Mouse (Mus musculus) frontal cortex, postnatal 36 days (tissue): ENCODE results near the gene Proser3.
A peak's percentile ranks its signal among the peaks of the same experiment; 100 is the strongest.

Experiments used
- DNase-seq, 2 experiments: peaks; one replicate each; pipeline ENCODE4 v3.0.0; 2022; ENCODE audit warnings: low spot score in 2 of 2

Proser3 gene

DNA sequence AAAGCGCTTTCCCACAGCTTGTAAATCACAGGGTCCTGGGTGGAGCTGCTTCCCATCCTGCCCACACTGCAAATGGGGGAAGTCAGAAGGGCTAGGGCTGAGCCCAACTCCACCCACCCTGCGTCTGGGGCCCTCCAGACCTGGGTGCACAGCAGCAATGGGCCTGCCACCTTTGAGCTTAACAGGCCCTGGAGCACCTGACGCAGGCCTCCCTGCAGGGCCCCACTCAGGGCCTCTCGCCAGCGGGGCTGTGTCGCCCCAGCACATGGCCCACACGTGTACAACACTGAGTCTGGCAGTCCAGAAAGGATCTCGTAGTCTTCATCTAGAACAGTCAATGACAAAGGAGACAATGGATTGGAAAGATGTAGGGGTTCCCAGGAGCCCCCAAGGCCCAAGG, 27.9 kb upstream of the Proser3 start:
- DNase-seq = no peak

DNA sequence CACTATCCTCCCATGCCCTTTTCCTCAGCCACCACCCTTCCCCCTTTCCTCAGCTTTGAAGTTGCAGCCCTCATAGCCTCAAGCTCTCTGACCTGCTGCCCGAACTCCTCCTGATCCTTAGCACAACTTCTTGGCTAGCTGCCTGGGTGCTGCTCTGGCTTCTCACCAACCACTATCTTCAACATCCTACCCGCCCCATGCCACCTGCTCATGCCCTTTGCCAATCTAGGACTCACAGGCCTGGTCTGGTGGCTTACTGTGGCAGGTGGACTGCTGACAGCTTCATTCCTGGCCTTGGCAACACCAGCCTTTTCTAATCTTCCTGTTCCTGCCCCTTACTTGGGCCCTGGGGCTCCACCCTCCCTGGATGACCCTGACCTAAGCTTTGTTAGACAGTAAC, 20.9 kb upstream of the Proser3 start:
- no peak for DNase-seq

DNA sequence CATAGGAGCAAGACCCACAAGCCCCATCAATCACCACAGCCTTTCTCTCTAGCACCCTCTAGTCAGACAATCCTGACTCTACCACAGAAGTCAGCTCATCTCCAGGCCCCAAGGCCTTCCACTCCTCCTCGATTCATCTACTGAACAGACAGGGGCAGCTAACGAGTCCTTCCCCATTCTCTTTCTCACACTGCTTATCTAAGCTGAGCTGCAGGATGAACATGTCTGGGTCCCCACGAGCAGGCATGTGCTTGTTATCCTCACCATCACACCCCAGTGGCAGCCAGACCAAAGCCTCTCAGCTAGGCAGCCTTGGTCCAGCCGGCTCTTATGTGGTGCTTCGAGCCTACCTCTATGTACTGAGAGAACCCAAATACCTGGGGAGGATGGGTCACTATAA, 20.3 kb upstream of the Proser3 start:
- no peak for DNase-seq

DNA sequence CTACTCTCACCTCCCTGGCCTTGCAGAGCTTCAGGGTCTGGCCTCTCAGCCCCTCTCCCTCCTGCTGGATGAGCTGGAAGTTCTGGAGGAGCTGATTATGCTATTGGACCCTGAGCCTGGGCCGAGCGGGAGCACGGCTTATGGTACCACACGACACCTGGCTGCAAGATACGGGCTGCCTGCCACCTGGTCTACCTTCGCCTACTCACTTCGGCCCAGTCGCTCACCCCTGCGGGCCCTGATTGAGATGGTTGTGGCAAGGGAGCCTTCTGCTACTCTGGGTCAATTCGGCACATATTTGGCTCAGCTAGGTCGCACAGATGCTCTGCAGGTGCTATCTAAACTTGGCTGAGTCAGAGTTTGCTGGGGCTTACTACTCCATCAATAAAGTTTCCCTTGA, 15.5 kb upstream of the Proser3 start:
- DNase-seq = no peak

DNA sequence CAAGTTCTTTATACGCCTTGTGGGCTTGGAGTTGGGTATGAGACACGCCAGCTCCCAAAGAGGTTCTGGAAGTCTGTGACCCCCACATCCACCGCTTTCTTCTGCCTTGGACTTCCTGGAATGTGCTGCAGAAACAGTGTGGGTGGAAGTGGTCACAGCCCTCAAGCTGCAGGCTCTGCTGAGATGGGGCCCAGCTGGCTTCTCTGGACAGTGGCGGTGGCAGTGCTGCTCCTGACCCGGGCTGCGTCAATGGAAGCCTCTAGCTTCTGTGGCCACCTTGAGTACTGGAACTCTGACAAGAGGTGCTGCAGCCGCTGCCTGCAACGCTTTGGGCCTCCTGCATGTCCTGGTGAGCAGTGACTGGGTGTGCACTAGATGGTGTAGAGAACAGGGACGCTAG, 13.9 kb upstream of the Proser3 start:
- no peak for DNase-seq

DNA sequence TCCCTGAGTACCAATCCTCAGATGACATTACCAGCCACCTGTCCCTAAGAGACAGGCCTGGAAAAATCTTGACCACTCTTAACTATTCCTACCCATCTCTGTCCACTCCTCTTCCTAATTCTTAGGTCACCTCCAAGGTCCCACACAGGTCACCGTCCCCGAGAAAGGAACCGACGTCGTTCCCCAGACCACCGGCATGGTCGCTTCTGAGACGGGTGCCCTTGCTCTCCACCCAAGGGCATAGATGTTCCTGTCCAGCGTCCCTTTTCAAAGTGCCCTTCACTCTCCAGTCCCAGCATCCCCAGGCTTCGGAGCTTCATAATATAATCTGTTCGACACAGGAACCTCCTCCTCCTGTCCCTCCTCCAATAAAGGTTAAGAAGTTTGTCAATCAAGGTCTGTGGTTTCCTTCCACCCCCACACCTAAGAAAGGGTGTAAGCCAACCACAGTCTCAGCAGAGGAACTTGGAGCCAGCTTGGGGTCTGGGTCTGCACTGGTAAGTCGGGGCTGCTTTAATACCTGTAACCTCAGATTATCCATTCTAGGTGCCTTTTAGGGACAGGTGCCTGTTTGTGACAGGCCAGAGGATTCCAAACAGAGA, 13.0 kb upstream of the Proser3 start, which contains the start of gene Igflr1:
Gene Igflr1, plus strand, starts transcription at position 458 of the 602 bp plus-strand sequence.
- no peak for DNase-seq

DNA sequence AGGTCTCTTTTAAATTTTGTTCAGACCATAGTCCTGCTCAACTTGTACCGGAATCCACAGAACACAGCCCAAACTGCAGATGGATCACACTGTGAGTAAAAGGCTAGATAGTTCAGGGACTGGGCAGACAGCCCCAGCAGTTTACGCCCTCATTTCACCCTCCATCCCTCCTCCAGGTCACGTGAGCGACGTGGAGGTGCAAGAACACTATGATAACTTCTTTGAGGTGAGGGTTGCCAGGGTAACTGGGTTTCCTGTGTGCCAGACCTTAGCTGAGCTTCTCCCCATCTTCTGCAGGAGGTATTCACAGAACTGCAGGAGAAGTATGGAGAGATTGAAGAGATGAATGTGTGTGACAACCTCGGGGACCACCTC, 11.8 kb upstream of the Proser3 start:
- no peak for DNase-seq

DNA sequence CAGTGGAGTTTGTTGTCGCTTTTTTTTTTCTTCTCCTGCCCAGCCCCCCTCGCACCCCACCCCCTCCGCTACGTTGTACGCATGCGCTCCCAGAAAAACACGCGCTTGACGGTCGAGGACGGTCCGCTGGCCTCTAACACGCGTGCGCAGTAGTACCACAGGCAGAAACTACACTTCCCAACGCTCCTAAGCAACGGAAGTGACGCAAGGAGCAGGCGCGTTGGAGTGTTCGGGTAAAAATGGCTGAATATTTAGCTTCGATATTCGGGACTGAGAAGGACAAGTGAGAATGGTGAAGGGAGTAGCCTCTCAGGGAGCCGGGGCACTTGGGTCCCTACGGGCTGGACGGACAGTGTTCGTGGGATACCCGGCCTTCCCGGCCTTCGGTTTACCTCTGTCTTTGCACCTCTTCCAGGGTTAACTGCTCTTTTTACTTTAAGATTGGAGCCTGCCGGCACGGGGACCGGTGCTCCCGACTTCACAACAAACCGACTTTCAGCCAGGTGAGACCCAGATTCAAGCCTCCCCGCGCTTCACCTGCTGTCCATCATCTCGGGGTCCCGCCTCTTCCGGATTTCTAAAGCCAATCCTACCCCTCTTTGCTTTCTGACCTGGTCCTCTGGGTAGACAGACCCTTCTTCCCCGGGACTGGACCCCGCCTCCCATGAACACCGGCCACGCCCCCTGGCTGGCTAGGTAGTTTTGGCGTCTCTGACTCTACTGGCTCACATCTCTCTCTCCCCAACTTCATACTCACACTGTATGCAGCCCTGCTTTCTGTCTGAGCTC, 11.2 kb upstream of the Proser3 start, which contains the start of the genes U2af1l4, Gm49396 and Psenen:
Gene U2af1l4, plus strand, starts transcription at position 185 of the 789 bp plus-strand sequence.
Gene Gm49396, plus strand, starts transcription at position 228 of the 789 bp plus-strand sequence.
Gene Psenen, minus strand, starts transcription at position 511 of the 789 bp plus-strand sequence.
- peak; percentile 93 to 96 for DNase-seq

DNA sequence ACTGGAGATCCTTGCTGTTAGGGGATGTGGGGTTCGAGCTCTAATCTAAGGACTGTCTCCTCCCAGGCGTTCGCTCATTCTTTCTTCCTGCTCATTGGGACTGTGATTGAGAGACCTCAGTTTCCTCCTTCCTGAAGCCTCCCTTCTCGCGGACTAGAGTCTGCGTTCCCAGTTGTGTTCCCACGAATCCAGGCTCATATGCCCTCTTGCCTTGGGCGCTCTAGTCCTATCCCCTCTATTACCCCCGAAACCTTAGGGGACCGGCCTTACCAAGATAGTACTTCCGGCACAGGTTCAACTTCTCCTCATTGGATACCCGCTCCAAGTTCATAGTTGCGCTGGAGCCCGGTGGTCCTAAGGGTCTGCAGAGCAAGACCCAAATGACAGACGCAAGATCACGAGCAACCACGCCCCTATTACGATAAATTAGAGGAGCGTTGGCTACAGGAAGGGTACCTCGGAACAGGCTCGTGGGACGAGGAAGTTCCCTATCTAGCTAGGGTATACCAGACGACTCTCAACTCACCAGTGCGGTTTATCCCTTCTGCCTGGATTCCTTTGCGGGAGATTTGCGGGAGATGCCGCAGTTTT, 10.5 kb upstream of the Proser3 start:
- no peak for DNase-seq

DNA sequence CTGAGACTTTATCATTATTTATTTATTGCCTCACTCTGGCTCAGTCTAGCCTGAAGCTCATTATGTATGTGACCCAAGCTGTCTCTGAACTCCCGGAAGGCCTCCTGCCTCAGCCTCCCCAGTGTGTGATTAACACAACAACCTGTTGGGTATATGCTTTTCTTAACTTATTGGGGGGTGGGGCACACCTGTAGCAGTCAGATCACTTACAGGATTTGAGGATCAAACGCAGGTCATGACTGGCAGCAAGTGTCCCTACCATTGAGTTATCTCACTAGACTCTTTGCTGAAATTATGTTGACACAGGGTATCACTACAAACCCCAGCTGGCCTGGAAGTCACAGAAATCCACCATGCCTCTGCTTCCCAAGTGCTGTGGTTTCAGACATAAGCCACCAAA, 8.2 kb upstream of the Proser3 start:
- DNase-seq = no peak

DNA sequence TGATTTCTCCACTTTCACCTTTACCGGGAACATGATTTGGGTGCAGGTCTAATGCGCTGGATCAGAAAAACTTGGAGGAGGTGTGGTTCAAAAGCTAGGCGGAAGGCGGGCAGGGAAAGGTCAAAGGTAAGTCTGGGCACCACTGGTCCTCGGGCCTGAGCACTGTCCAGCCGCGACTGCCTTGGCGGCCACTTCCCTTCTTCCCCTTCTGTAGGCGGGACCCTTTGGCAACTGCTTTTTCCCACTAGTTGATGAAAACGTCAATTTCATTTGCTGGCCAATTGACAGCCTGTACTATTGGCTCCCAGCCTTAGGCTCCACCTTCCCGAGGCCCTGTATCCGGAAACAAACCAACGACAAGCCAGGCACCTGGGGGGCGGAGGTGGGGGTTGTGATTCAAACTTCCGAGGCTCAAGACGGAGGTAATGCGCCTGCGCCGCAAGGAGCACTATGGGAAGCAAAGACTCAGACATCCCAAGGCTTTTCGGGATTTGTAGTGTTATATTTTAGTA, 7.4 kb upstream of the Proser3 start, which contains the start of gene Lin37:
Gene Lin37, minus strand, starts transcription at position 396 of the 512 bp plus-strand sequence.
- peak; percentile 97 to 99 for DNase-seq

DNA sequence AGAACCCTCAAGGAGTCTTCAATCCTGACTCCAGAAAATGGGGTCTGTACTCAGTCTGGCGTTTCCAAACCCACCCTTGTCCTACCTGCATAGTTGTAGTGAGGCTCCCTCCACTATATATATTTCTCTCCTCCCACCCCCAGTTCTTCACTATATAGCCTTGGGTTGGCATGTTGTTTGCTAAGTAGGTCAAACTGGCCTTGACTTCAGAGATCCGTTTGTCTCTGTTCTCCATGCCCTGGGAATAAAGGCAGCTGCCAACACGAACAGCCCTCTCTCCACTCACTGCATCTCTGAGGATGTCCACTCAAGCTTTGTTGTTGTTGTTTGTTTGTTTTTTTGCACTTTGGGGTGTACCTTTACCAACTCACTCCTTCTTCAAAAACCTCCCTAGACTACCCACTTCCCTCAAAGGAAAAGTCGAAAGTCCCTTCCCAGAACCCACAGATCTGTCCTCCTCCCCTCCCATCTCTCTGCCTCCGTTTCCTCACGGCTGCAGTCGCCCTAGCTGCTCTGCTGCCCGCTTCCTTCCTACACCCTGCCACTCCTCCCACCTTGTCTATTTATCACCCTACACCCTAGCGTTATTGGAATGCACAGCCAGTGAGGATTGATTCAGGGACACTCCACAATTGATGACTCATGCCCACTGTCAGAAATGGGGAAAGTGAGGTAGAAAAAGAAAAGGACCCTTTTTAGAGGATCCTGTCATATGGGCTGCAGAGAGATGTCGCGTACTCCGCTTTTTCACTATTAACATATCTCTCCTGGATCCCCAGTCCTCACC, 6.8 kb upstream of the Proser3 start:
- no peak for DNase-seq

DNA sequence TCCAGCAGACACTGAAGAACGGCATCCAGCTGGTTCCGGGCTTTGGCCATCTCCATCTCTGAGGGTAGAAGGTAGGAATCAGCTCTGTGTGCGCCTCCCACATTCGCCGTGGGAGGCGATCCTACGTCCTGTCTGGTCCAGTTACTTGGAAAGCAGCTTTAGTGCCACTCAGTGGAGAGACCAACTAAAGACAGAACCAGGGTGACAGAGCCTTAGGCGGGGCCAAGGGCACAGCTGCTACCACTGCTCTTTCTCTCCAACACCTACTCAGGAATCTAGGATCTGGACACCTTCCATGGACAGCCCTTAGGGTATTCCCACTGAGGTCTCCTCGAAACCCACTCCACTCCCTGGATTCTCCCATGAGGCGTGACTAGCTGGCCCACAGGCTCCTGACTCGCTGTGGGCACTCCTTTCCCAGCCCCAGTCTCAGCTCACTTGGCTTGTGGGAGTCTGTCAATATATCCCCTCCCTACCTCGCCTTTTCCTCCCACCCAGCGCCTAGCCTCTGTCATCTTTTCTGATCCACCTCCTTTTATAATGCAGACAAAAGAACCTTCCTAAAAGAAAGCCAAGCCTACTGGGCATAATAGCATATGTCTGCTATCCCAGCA, 5.9 kb upstream of the Proser3 start:
- DNase-seq = no peak

DNA sequence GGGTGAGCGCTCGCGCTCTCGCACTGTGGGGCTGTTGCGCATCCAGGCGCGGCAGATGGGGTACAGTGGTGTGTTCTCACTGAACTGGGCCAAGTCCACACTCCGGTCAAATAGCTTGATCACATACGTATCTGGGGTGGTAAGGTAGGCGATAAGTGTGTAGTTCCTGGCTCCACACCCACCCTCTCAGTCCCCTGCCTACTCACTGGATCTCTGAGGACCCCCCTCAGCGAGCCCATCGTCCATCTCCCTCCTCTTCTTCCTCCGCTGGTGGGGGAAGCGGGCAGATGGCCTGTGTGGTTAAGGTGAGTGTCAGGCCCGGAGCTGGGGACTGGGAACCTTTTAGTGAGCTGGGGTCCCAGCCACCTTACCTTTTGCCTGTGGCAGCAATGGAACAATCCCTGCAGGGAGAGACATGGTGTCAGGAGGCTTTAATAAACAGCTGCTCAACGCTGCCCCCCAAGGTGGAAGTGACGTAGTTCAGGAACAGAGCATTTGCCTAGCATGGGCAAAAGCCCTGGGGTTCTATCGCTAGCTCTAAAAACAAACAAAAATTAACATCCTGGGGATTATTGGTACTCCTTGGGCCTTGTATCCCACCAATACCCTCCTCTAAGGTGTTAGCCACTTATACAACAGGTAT, 4.9 kb upstream of the Proser3 start:
- DNase-seq = no peak

DNA sequence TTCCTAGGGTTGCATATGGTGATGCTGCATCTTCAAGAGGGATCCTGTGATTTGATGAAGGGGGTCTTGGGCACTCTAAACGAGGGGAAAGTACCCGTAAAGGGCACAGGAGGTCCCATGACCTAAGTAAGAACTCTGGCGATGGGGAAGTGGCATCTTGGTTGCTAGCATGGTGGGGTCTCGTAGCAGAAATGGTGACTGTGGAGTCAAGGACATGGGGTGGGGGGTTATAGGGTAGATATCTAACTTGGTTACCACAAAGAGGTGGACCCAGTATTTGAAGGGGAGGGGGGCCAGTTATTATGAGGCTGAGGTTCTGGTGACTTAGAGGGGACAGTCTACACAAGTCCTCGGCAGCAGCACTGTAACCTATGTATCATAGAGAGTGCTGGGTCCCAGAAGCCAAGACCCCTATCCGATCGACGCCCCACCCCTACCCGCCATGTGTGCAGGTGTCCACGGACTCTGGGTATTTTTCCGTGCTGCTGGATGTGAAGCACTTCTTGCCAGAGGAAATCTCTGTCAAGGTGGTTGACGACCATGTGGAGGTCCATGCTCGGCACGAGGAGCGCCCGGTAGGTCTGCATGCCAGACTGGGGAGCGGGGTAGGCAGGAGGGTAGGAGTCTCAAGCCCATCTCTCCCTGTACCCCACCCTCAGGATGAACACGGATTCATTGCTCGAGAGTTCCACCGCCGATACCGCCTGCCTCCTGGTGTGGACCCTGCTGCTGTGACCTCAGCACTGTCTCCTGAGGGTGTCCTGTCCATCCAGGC, 1.9 kb upstream of the Proser3 start:
- DNase-seq = no peak

DNA sequence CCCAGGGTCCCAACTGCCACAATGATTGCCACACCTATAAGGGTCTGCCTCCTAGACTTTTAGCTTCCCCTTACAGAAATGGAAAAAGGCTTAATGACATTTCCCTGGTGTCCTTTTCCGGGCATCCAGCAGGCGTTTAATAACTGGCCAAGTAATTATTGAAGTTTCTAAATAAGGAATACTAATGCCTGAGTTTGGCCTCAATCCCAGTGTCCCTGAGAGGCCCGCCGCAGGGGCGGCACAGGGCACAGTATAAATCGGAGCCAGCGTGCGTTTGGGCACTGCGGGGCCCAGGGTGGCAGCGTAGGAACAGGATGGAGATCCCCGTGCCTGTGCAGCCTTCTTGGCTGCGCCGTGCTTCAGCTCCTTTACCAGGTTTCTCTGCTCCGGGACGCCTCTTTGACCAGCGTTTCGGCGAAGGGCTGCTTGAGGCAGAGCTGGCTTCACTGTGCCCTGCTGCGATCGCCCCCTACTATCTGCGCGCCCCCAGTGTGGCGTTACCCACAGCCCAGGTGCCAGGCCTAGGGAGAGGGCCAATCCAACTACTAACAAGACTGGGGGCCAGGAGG, 1.0 kb upstream of the Proser3 start:
- DNase-seq = no peak

DNA sequence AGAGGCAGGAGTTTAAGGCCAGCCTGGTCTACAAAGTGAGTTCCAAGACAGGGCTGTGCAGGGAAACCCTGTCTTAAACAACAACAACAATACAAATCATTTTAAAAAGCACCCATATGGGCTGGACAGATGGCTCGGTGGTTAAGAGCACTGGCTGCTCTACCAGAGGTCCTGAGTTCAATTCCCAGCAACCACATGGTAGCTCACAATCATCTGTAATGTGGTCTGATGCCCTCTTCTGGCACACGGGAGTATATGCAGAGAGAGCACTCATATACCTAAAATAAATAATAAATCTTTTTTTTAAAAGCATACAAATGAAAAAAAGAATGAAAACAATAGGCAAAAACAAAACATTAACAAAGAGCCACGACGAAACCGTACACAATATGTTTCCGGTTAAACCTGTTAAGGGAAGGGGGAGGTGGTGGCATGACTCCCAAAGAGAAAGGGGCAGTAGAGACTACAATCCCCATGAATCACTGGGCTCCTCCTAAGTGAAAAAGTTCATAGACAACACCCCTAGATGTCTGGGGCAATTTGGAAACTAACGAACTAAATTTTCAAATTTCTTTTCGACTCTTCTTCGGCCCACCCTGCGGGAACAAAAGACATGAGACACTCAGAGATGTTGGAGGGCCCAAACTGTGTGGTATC, 526 bp downstream of the Proser3 start:
- no peak for DNase-seq

DNA sequence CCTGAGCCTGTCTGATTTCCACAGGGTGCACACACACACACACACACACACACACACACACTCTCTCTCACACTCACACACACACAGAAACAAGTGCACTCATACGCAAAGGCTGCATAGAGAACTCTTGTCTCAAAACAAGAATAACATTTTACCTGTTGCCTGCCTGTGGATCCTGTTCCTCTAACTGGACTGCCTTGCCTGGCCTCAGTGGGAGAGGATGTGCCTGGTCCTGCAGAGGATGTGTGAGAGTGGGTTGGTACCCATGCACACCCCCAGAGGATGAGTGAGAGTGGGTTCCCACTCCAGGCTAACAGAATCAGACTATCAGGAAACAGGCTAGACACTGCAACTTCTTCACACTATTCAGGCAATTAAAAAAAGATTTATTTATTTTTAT, 1.5 kb downstream of the Proser3 start:
- DNase-seq = no peak

DNA sequence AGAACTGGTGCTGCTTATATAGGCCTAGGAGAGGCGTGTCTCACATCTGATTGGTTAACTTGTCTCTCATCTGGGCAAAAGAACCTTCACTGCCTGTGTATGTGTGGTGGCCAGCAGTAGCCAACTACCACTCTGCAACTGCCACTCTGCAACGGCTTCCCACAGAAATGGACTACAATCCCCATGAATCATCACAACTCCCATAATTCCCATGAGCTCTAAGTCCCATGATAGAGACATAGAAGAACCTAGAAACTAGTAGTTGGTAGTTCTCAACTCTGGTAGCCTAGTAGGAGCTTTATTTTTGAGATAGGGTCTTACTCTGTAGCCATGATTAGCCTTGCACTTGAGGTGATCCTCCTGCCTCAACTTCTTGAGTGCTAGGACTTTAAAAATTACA, 2.2 kb downstream of the Proser3 start:
- no peak for DNase-seq
